ENCODE assay signal across 23 mouse cellular contexts in genomic region chr2:42260677-42261076, GRCm38 (mm10).
DNase-seq lines count a peak whose midpoint lies in the region; ATAC-seq and TF ChIP-seq lines count a peak whose summit lies in the region.
"Had no signal": no experiment of that assay in that cellular context is flagged by ENCODE, and none has a peak within 500 bp of the region (broad histone marks: within the 10 kb centered on the region; RNA-seq: fewer than 3 reads in every experiment).

No protein-coding gene starts in this region.

- DNase-seq in hindbrain, postnatal 0 days (ENCODE audit: low spot score), result peak; percentile 25
- peak; percentile 75 for DNase-seq in lung, embryonic 14.5 days
- no peak for DNase-seq in lung, adult 18-20 months
- DNase-seq in G1E (ENCODE audit: low spot score) (peak; percentile 1), NIH3T3 (ENCODE audit: low read depth) (peak; percentile 2)
- DNase-seq in cerebellum, adult 8-10 months, result no peak
- DNase-seq: adrenal gland, postnatal 10 days; cerebellum, adult 11-12 months; cerebellum, postnatal 14 days; gastrocnemius, postnatal 10 days; kidney, adult 8-10 months; kidney, postnatal 25 days; lung, postnatal 14 days; retina, postnatal 1 day; right cerebral cortex, postnatal 14 days; thymus, postnatal 4 days had no signal

- no peak overlapping the region for H3K4me3 ChIP-seq in hindbrain, postnatal 0 days (ENCODE audit: low read length)
- H3K4me3 ChIP-seq in hindbrain, embryonic 13.5 days, result no peak overlapping the region
- H3K4me3 ChIP-seq in lung, embryonic 14.5 days (ENCODE audit: low read depth, low read length), result no peak overlapping the region
- no peak overlapping the region; the same call in 1 of the 2 replicates for H3K4me3 ChIP-seq in G1E (ENCODE audit: low read depth, low read length)
- H3K4me3 ChIP-seq: forebrain, embryonic 13.5 days; limb, embryonic 12.5 days; neural tube, embryonic 15.5 days had no signal

- no peak overlapping the region for H3K4me2 ChIP-seq in hindbrain, postnatal 0 days (ENCODE audit: low read depth, low read length)
- no peak overlapping the region for H3K4me2 ChIP-seq in hindbrain, embryonic 13.5 days
- no peak overlapping the region for H3K4me2 ChIP-seq in lung, embryonic 14.5 days
- H3K4me2 ChIP-seq: forebrain, embryonic 13.5 days; limb, embryonic 12.5 days; liver, embryonic 11.5 days; neural tube, embryonic 15.5 days had no signal

- H3K36me3 ChIP-seq in hindbrain, postnatal 0 days (ENCODE audit: insufficient read depth, low read length), result no peaks in the 10 kb centered on the region
- H3K36me3 ChIP-seq in hindbrain, embryonic 13.5 days, result no peaks in the 10 kb centered on the region
- no peaks in the 10 kb centered on the region for H3K36me3 ChIP-seq in lung, embryonic 14.5 days (ENCODE audit: insufficient read depth)
- H3K36me3 ChIP-seq in G1E (replicated peaks), result no peaks in the 10 kb centered on the region
- H3K36me3 ChIP-seq: limb, embryonic 12.5 days; neural tube, embryonic 15.5 days had no signal

- no peak for ATAC-seq in hindbrain, postnatal 0 days
- no peak for ATAC-seq in hindbrain, embryonic 13.5 days (ENCODE audit: low FRiP score)
- peak; percentile 58; the same call in 1 of the 2 replicates for ATAC-seq in lung, embryonic 14.5 days (ENCODE audit: insufficient read depth)
- ATAC-seq in G1E (ENCODE audit: extremely low read depth, insufficient number of reproducible peaks, low FRiP score, poor library complexity, severe bottlenecking), result peak; percentile 31
- ATAC-seq: CD4-positive, CD25-positive, alpha-beta regulatory T cell, adult 4 months; forebrain, embryonic 13.5 days; inflammation-experienced regulatory T-cells, adult 6 months had no signal

- H3K9ac ChIP-seq in hindbrain, postnatal 0 days (replicated peaks; ENCODE audit: low read length), result no peak overlapping the region
- H3K9ac ChIP-seq in hindbrain, embryonic 13.5 days, result no peak overlapping the region
- H3K9ac ChIP-seq in lung, embryonic 14.5 days, result no peak overlapping the region
- H3K9ac ChIP-seq: forebrain, embryonic 13.5 days; limb, embryonic 12.5 days; neural tube, embryonic 15.5 days had no signal

- H3K4me1 ChIP-seq in hindbrain, postnatal 0 days (ENCODE audit: insufficient read depth, low read length), result no peaks in the 10 kb centered on the region
- no peaks in the 10 kb centered on the region for H3K4me1 ChIP-seq in hindbrain, embryonic 13.5 days (replicated peaks)
- no peaks in the 10 kb centered on the region for H3K4me1 ChIP-seq in lung, embryonic 14.5 days (ENCODE audit: insufficient read depth)
- peaks cover 5% of the 10 kb centered on the region; the same call in 1 of the 2 replicates for H3K4me1 ChIP-seq in G1E (ENCODE audit: insufficient read depth, low read depth, low read length)
- H3K4me1 ChIP-seq: forebrain, embryonic 13.5 days; limb, embryonic 12.5 days; neural tube, embryonic 15.5 days had no signal

- no peaks in the 10 kb centered on the region for H3K9me3 ChIP-seq in hindbrain, postnatal 0 days (ENCODE audit: low read length)
- H3K9me3 ChIP-seq in hindbrain, embryonic 13.5 days, result no peaks in the 10 kb centered on the region
- no peaks in the 10 kb centered on the region for H3K9me3 ChIP-seq in lung, embryonic 14.5 days (ENCODE audit: low read depth, low read length)
- H3K9me3 ChIP-seq in G1E (replicated peaks), result no peaks in the 10 kb centered on the region
- H3K9me3 ChIP-seq: forebrain, embryonic 13.5 days; limb, embryonic 12.5 days; neural tube, embryonic 15.5 days had no signal

- H3K27me3 ChIP-seq in hindbrain, postnatal 0 days (ENCODE audit: insufficient read depth, low read length), result no peaks in the 10 kb centered on the region
- no peaks in the 10 kb centered on the region for H3K27me3 ChIP-seq in hindbrain, embryonic 13.5 days
- no peaks in the 10 kb centered on the region for H3K27me3 ChIP-seq in lung, embryonic 14.5 days (ENCODE audit: insufficient read depth, low read length)
- H3K27me3 ChIP-seq in G1E (ENCODE audit: insufficient read depth, low read length), result no peaks in the 10 kb centered on the region
- H3K27me3 ChIP-seq: forebrain, embryonic 13.5 days; limb, embryonic 12.5 days; neural tube, embryonic 15.5 days had no signal

- WGBS in hindbrain, postnatal 0 days, result 23% methylated on average over 2 of the region's 2 CpGs
- WGBS in hindbrain, embryonic 13.5 days, result 54% methylated on average over 2 of the region's 2 CpGs
- 13% methylated on average over 2 of the region's 2 CpGs for WGBS in lung, embryonic 14.5 days

- TF ChIP-seq CTCF in hindbrain, postnatal 0 days (IDR thresholded peaks at IDR 0.05; ENCODE audit: low read depth), result no peak
- no peak for TF ChIP-seq CTCF in lung, embryonic 14.5 days (IDR thresholded peaks at IDR 0.05; ENCODE audit: low read depth)
- no peak for TF ChIP-seq CTCF in G1E (IDR thresholded peaks at IDR 0.05; ENCODE audit: low read depth, low read length)

- no peak overlapping the region for H3K27ac ChIP-seq in hindbrain, postnatal 0 days
- no peak overlapping the region for H3K27ac ChIP-seq in hindbrain, embryonic 13.5 days
- H3K27ac ChIP-seq in lung, embryonic 14.5 days (ENCODE audit: low read depth), result no peak overlapping the region
- H3K27ac ChIP-seq: forebrain, embryonic 13.5 days; limb, embryonic 12.5 days; neural tube, embryonic 15.5 days had no signal

Comparison
In these comparisons a context has a peak if more than half of its experiments do, and no peak if none do; other contexts are left out.
1. DNase-seq: peak in hindbrain, postnatal 0 days (single experiment), lung, embryonic 14.5 days (single experiment), G1E (single experiment) and NIH3T3 (single experiment); none in lung, adult 18-20 months (0 of 2) and cerebellum, adult 8-10 months (single experiment).
2. ATAC-seq: peak in lung, embryonic 14.5 days (single experiment) and G1E (single experiment); none in hindbrain, postnatal 0 days (single experiment) and hindbrain, embryonic 13.5 days (single experiment).